Mouse (Mus musculus): ENCODE measurements around the gene Olfr766-ps1. TPM values are rescaled to one million over a fixed set of nuclear protein-coding genes. Genes with fewer than 3 reads are reported as not detected.

The Olfr766-ps1 gene
- not detected in 2 replicates for polyA plus RNA-seq (2012; rRNA removed)

GRCm38 (mm10) chr10:129068877-129069276, at the start of gene Olfr766-ps1:
Gene Olfr766-ps1 (minus strand): TSS chr10:129068977.

GRCm38 (mm10) chr10:129117761-129118160, 49.0 kb upstream of the Olfr766-ps1 start, which contains the start of gene Olfr769:
Gene Olfr769 (minus strand): TSS chr10:129117861.

GRCm38 (mm10) chr10:129099275-129099674, 30.5 kb upstream of the Olfr766-ps1 start, which contains the start of gene Olfr768:
Gene Olfr768 (minus strand): TSS chr10:129099375.

GRCm38 (mm10) chr10:129082810-129083209, 14.0 kb upstream of the Olfr766-ps1 start, which contains the start of gene Olfr767:
Gene Olfr767 (minus strand): TSS chr10:129082910.

GRCm38 (mm10) chr10:129049898-129050297, 18.9 kb downstream of the Olfr766-ps1 start, which contains the start of gene Olfr765:
Gene Olfr765 (minus strand): TSS chr10:129049998.

GRCm38 (mm10) chr10:129039796-129040195, 29.0 kb downstream of the Olfr766-ps1 start, which contains the start of gene Olfr764-ps1:
Gene Olfr764-ps1 (minus strand): TSS chr10:129039896.

Other genes with a start within 250 kb of the Olfr766-ps1 start
- gene Ormdl2, start 247.3 kb downstream of the Olfr766-ps1 start, polyA plus RNA-seq (2012; rRNA removed), result 28.1 and 30.3 TPM in 2 replicates
- gene Gdf11, start 177.3 kb downstream of the Olfr766-ps1 start, polyA plus RNA-seq (2012; rRNA removed), result 13.5 and 14.0 TPM in 2 replicates
- gene Cd63, start 168.0 kb downstream of the Olfr766-ps1 start, polyA plus RNA-seq (2012; rRNA removed), result 92.6 and 159 TPM in 2 replicates
- gene Rdh5, start 146.1 kb downstream of the Olfr766-ps1 start, polyA plus RNA-seq (2012; rRNA removed), result 17.9 and 20.8 TPM in 2 replicates
- gene Bloc1s1, start 144.9 kb downstream of the Olfr766-ps1 start, polyA plus RNA-seq (2012; rRNA removed), result 315 and 318 TPM in 2 replicates
- gene Itga7, start 135.2 kb downstream of the Olfr766-ps1 start, polyA plus RNA-seq (2012; rRNA removed), result 4.4 and 11.0 TPM in 2 replicates
- not detected in 2 replicates for gene Mettl7b, start 108.0 kb downstream of the Olfr766-ps1 start, polyA plus RNA-seq (2012; rRNA removed)
- not detected in 2 replicates for gene Olfr9, start 79.5 kb downstream of the Olfr766-ps1 start, polyA plus RNA-seq (2012; rRNA removed)
- not detected in 2 replicates for gene Olfr763, start 58.2 kb downstream of the Olfr766-ps1 start, polyA plus RNA-seq (2012; rRNA removed)
- not detected in 2 replicates for gene Olfr764-ps1, start 29.1 kb downstream of the Olfr766-ps1 start, polyA plus RNA-seq (2012; rRNA removed)
- gene Olfr765, start 19.0 kb downstream of the Olfr766-ps1 start, polyA plus RNA-seq (2012; rRNA removed), result not detected in 2 replicates
- not detected in 2 replicates for gene Olfr767, start 13.9 kb upstream of the Olfr766-ps1 start, polyA plus RNA-seq (2012; rRNA removed)
- not detected in 2 replicates for gene Olfr768, start 30.4 kb upstream of the Olfr766-ps1 start, polyA plus RNA-seq (2012; rRNA removed)
- not detected in 2 replicates for gene Olfr769, start 48.9 kb upstream of the Olfr766-ps1 start, polyA plus RNA-seq (2012; rRNA removed)
- not detected in 2 replicates for gene Olfr770, start 70.0 kb upstream of the Olfr766-ps1 start, polyA plus RNA-seq (2012; rRNA removed)
- not detected in 2 replicates for gene Olfr771, start 95.8 kb upstream of the Olfr766-ps1 start, polyA plus RNA-seq (2012; rRNA removed)
- gene Olfr772, start 108.9 kb upstream of the Olfr766-ps1 start, polyA plus RNA-seq (2012; rRNA removed), result not detected in 2 replicates
- gene Olfr773, start 118.4 kb upstream of the Olfr766-ps1 start, polyA plus RNA-seq (2012; rRNA removed), result not detected in 2 replicates
- gene Olfr774, start 167.2 kb upstream of the Olfr766-ps1 start, polyA plus RNA-seq (2012; rRNA removed), result not detected in 2 replicates
- gene Olfr775, start 179.4 kb upstream of the Olfr766-ps1 start, polyA plus RNA-seq (2012; rRNA removed), result not detected in 2 replicates
- gene Olfr776, start 190.2 kb upstream of the Olfr766-ps1 start, polyA plus RNA-seq (2012; rRNA removed), result not detected in 2 replicates
- gene Olfr777, start 202.5 kb upstream of the Olfr766-ps1 start, polyA plus RNA-seq (2012; rRNA removed), result not detected in 2 replicates
- gene Olfr780, start 249.1 kb upstream of the Olfr766-ps1 start, polyA plus RNA-seq (2012; rRNA removed), result not detected in 2 replicates

Data from central nervous system, embryonic 14 days (tissue).